Mouse (Mus musculus): ENCODE data around the gene Rfx8.

GRCm38 (mm10) chr1:39670211-39670935 is 50.4 kb downstream of the Rfx8 start:
- no peak for TF ChIP-seq MYB (IDR thresholded peaks at IDR 0.05; ENCODE audit: low read depth, low read length)
- TF ChIP-seq POLR2A (IDR thresholded peaks at IDR 0.05; ENCODE audit: control insufficient read depth in 1 of 2, insufficient read depth in 1 of 2, low read depth in 1 of 2, low read length in 2 of 2, poor library complexity in 1 of 2): no peak
- TF ChIP-seq CTCF (IDR thresholded peaks at IDR 0.05 in 2 of 3, conservative IDR thresholded peaks at IDR 0.05 in 1 of 3; ENCODE audit: control insufficient read depth in 1 of 3, insufficient read depth in 1 of 3, low read depth in 2 of 3, low read length in 3 of 3, poor library complexity in 1 of 3, severe bottlenecking in 1 of 3): no peak
